Mouse (Mus musculus) heart, embryonic 12.5 days (tissue): ENCODE measurements at regions not wholly inside any gene's neighbourhood (a gene's known extent, or its start where the extent isn't known, plus 50 kb on each side); places are given as distances from the start of the nearest gene placed in this dataset.

Experiments used
- ATAC-seq: fragments of 200-750 bp; cut with Nextera tagmentation; 2 replicates; pipeline ENCODE4 v1.8.0; 2017; ENCODE audit warnings: moderate TSS enrichment, moderate library complexity; ENCODE audit not compliant: insufficient number of reproducible peaks, low FRiP score
- H3K27ac ChIP-seq: fragments of 300-500 bp; sonication (generic); 2 replicates; pipeline ENCODE4 v1.5.1; 2016; ENCODE audit warnings: mild to moderate bottlenecking, moderate library complexity; ENCODE audit not compliant: poor library complexity, severe bottlenecking
- H3K27me3 ChIP-seq: fragments of 300-500 bp; sonication (generic); replicated peaks from 2 replicates; pipeline ENCODE4 v1.6.1; 2016; ENCODE audit warnings: mild to moderate bottlenecking, moderate library complexity
- H3K36me3 ChIP-seq: fragments of 300-500 bp; sonication (generic); 2 replicates; pipeline ENCODE4 v1.6.1; 2016; ENCODE audit warnings: mild to moderate bottlenecking, moderate library complexity
- H3K4me1 ChIP-seq: fragments of 300-500 bp; sonication (generic); replicated peaks from 2 replicates; pipeline ENCODE4 v1.6.1; 2016; ENCODE audit warnings: mild to moderate bottlenecking
- H3K4me2 ChIP-seq: fragments of 300-500 bp; sonication (generic); 2 replicates; pipeline ENCODE4 v1.6.1; 2016; ENCODE audit warnings: mild to moderate bottlenecking, moderate library complexity
- H3K4me3 ChIP-seq: fragments of 300-500 bp; sonication (generic); 2 replicates; pipeline ENCODE4 v1.5.1; 2016; ENCODE audit warnings: mild to moderate bottlenecking
- H3K9ac ChIP-seq: fragments of 300-500 bp; sonication (generic); 2 replicates; pipeline ENCODE4 v1.6.1; 2016; ENCODE audit warnings: mild to moderate bottlenecking, moderate library complexity
- H3K9me3 ChIP-seq: fragments of 300-500 bp; sonication (generic); replicated peaks from 2 replicates; pipeline ENCODE4 v1.6.1; 2016; ENCODE audit warnings: mild to moderate bottlenecking, moderate library complexity
- WGBS: fragments of 180-500 bp; shearing (Covaris S2); methylation state at CpG from one replicate; pipeline ENCODE4 v1.1.7; 2016; 5-methylcytosine and 5-hydroxymethylcytosine counted together

DNA sequence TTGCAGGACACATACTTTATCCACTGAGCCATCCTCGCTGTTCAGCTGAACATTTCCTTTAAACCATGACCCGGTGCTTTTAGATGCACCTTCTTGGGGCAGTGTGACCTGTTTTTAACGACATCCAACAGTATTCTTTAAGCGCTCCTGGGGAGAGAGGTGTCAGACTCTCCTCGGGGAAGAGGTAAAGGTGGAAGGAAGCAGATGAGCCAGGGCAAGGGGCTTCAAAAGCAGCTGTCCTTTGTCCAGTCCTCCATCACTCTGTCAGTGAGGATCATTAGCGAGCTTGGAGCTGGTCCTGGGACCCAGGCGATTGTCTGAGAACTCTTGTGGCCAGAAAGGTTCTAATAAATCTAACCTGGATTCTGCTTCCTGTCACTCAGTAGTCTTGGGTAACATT lies 72.4 kb upstream of the Lrig1 start:
- no peaks in the 10 kb centered on the region for H3K9me3 ChIP-seq
- H3K9ac ChIP-seq, result no peak overlapping the region
- H3K27me3 ChIP-seq, result 0 out of 2 replicates have a peak, but pooled peaks cover 4% of the 10 kb centered on the region
- WGBS, result 54% methylated on average over 7 of the region's 7 CpGs
- H3K27ac ChIP-seq, result no peak overlapping the region
- peaks cover 19% of the 10 kb centered on the region for H3K4me1 ChIP-seq
- H3K4me3 ChIP-seq, result no peak overlapping the region
- no peak for ATAC-seq
- no peaks in the 10 kb centered on the region for H3K36me3 ChIP-seq
- no peak overlapping the region for H3K4me2 ChIP-seq

DNA sequence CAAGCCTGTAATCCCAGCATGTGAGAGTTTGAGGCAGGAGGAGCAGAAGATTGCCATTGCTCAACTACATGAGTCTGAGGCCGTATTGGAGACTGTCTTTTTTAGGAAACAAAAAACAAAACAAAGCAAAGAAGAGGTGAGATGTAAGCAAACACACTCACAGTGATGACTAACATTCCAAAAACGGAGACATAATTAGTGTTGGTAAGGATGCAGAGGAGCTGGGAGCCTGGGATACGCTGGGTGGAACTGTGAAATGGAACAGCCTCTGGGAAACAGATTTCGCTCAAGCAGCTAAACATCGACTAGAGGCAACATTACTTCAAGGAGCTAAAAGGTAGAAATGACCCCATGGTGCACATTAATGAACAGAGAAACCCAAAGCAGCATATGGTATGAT lies 68.3 kb upstream of the Lrig1 start:
- WGBS, result 72% methylated on average over 5 of the region's 5 CpGs

DNA sequence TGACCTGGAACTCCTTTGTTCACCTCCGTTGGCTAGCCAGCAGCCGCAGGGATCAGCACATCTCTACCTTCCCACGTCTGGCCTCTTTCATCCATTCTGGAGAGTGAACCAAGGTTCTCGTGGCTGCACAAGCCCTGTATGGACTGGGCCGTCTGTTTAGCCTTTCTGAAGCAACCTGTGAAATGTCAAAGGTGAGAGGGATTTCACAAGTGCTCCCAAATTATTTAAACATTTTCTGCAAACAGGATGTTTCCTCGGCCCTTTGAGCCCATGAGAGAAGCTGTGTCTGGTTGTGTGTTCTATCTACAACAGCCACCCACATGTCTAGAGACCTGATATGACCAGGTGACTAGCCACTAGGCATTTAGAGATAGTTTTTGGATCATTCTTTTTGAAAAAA lies 65.8 kb upstream of the Lrig1 start:
- WGBS, result 81% methylated on average over 6 of the region's 6 CpGs
- no peaks in the 10 kb centered on the region for H3K36me3 ChIP-seq

More for the DNA sequence above, 68.3 kb upstream of the Lrig1 start:
- Histone ChIP-seq H3K9ac (no peak overlapping the region), H3K36me3 (no peaks in the 10 kb centered on the region), H3K4me2 (no peak overlapping the region), H3K27ac (no peak overlapping the region), H3K4me3 (no peak overlapping the region), H3K9me3 (no peaks in the 10 kb centered on the region), H3K27me3 (0 out of 2 replicates have a peak, but pooled peaks cover 4% of the 10 kb centered on the region), H3K4me1 (peaks cover 11% of the 10 kb centered on the region)
- no peak for ATAC-seq

GRCm38 (mm10) chr6:94761341-94761740 lies 61.4 kb upstream of the Lrig1 start:
- Histone ChIP-seq H3K4me3 (no peak overlapping the region), H3K36me3 (no peaks in the 10 kb centered on the region), H3K4me2 (no peak overlapping the region), H3K9me3 (no peaks in the 10 kb centered on the region), H3K4me1 (no peaks in the 10 kb centered on the region), H3K27me3 (no peaks in the 10 kb centered on the region), H3K9ac (no peak overlapping the region), H3K27ac (no peak overlapping the region)
- 52% methylated on average over 6 of the region's 6 CpGs for WGBS
- ATAC-seq, result no peak

More for the DNA sequence above, 65.8 kb upstream of the Lrig1 start:
- Histone ChIP-seq H3K27me3 (0 out of 2 replicates have a peak, but pooled peaks cover under 1% of the 10 kb centered on the region), H3K9me3 (no peaks in the 10 kb centered on the region), H3K27ac (no peak overlapping the region), H3K4me2 (no peak overlapping the region), H3K4me3 (no peak overlapping the region), H3K4me1 (no peaks in the 10 kb centered on the region), H3K9ac (no peak overlapping the region)
- ATAC-seq, result no peak

DNA sequence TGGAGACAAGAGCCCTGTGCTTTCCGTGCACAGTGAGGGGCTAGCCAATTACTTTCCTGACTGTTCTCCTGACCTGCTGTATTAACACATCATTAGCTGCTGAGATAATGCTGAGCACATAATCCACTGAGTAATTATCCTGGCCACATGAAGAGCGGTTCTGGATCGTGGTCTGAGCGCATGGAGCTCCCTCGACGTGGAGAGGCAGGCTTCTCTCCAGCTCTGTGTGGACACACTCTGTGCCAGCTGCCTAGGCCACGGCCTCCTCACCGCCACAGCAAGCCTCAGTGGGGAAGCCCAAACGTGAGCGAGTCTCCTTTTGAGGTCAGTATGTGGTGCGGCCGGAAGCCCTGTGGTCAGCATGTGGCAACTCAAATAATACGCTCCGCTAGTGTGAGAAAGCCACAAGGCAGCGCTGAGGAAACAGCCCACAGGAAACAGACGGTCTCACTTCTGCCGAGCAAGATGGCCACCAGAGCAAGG lies 60.7 kb upstream of the Lrig1 start:
- no peak overlapping the region for H3K4me3 ChIP-seq
- ATAC-seq, result no peak; the same call in 1 of the 2 replicates
- H3K4me2 ChIP-seq, result no peak overlapping the region
- H3K9ac ChIP-seq, result no peak overlapping the region
- 64% methylated on average over 17 of the region's 17 CpGs for WGBS
- H3K4me1 ChIP-seq, result no peaks in the 10 kb centered on the region
- H3K9me3 ChIP-seq, result no peaks in the 10 kb centered on the region
- H3K27ac ChIP-seq, result no peak overlapping the region
- no peaks in the 10 kb centered on the region for H3K27me3 ChIP-seq
- no peaks in the 10 kb centered on the region for H3K36me3 ChIP-seq

DNA sequence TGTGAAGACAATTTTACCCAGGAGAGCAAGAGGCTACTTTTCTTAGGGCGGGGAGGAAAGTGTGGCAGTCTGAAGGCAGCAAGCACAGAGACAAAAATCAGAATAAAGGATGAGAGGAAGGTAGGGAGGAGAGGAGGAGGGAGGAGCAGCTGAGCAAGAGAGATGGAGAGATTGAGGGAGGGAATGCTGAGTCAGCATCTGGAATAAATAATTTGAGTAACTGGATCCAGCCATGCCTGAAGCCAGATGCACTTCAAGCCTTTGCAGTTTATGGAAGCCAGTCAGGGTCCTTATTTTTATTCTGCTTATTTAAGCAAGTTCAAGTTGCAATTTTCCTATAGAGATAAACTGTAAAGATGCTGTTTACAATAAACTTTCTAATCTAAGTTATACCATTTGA lies 59.7 kb upstream of the Lrig1 start:
- Histone ChIP-seq H3K4me2 (no peak overlapping the region), H3K4me3 (no peak overlapping the region), H3K4me1 (no peaks in the 10 kb centered on the region), H3K36me3 (no peaks in the 10 kb centered on the region), H3K9ac (no peak overlapping the region), H3K27me3 (no peaks in the 10 kb centered on the region), H3K27ac (no peak overlapping the region), H3K9me3 (no peaks in the 10 kb centered on the region)
- ATAC-seq, result no peak
- 83% methylated on average over 1 of the region's 1 CpGs for WGBS

DNA sequence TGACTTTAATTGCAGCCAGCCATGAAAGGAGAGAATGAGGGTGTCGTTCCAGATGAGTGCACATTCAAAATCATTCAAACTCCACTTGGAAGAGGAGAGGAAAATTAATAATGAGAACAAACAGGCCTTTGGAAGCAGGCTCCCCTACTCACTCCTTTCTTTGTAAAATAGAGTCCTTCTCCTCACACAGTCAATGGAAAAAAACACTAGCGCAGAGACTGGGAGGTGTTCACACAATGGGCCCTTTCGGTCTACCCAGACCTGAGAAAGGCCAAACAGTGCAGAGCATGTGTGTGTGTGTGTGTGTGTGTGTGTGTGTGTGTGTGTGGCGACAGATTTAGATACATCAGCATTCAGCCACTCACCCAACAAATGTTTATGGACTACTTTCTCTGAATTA lies 56.0 kb upstream of the Lrig1 start:
- ATAC-seq, result no peak
- 74% methylated on average over 4 of the region's 4 CpGs for WGBS
- no peaks in the 10 kb centered on the region for H3K36me3 ChIP-seq
- H3K9ac ChIP-seq, result no peak overlapping the region
- no peak overlapping the region for H3K4me2 ChIP-seq
- H3K27ac ChIP-seq, result no peak overlapping the region
- H3K4me3 ChIP-seq, result no peak overlapping the region
- H3K9me3 ChIP-seq, result no peaks in the 10 kb centered on the region
- no peaks in the 10 kb centered on the region for H3K4me1 ChIP-seq
- H3K27me3 ChIP-seq, result no peaks in the 10 kb centered on the region

GRCm38 (mm10) chr6:94755297-94755831 lies 55.4 kb upstream of the Lrig1 start:
- Histone ChIP-seq H3K9ac (no peak overlapping the region), H3K27ac (no peak overlapping the region), H3K36me3 (no peaks in the 10 kb centered on the region), H3K4me2 (no peak overlapping the region), H3K4me1 (no peaks in the 10 kb centered on the region), H3K4me3 (no peak overlapping the region), H3K27me3 (no peaks in the 10 kb centered on the region), H3K9me3 (no peaks in the 10 kb centered on the region)
- ATAC-seq, result no peak
- WGBS, result 64% methylated on average over 13 of the region's 13 CpGs

DNA sequence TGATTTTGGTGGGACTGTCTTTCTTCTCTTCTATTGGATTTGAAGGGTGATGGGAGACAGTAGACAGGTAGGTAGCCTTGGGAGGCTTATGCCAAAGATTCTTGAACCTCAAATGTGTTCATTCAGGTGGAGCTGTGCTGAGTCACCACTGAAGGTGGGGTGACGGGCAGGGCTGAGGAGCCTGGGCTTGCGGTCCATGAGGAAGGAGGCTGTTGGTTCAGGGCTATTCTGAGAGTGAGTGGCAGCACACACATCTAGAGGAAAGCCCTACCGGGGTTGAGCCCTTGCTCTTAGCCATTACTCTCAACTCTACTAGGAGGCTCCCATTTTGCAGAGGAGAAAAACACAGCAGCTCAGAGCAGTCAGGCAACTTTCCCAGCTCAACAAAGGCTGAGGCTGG lies 54.6 kb upstream of the Lrig1 start:
- no peak for ATAC-seq
- 82% methylated on average over 3 of the region's 3 CpGs for WGBS
- Histone ChIP-seq H3K9ac (no peak overlapping the region), H3K9me3 (no peaks in the 10 kb centered on the region), H3K4me1 (no peaks in the 10 kb centered on the region), H3K4me2 (no peak overlapping the region), H3K27ac (no peak overlapping the region), H3K27me3 (no peaks in the 10 kb centered on the region), H3K36me3 (no peaks in the 10 kb centered on the region), H3K4me3 (no peak overlapping the region)

DNA sequence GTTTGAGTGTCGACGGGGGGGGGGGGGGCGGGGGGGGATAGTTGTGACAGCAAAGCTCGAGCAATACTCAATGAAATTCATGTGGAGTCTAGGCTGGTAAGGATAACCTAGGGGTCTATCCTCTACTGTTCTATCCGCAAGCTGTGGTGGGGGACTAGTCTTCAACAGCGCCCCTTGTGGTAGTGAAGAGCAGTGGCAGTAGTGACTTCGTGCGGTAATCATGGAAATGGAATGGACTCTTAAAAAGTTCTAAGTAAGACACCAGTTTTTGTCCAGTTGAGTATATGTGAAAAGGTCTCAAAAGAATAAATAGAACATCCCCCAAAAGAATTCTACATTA lies 51.1 kb upstream of the Lrig1 start:
- Histone ChIP-seq H3K4me1 (no peaks in the 10 kb centered on the region), H3K4me3 (no peak overlapping the region), H3K27ac (no peak overlapping the region), H3K27me3 (no peaks in the 10 kb centered on the region), H3K36me3 (no peaks in the 10 kb centered on the region), H3K4me2 (no peak overlapping the region), H3K9ac (no peak overlapping the region), H3K9me3 (no peaks in the 10 kb centered on the region)
- WGBS, result 32% methylated on average over 8 of the region's 8 CpGs
- ATAC-seq, result no peak

GRCm38 (mm10) chr6:94750228-94751100 lies 50.5 kb upstream of the Lrig1 start:
- Histone ChIP-seq H3K4me2 (no peak overlapping the region), H3K9ac (no peak overlapping the region), H3K27me3 (no peaks in the 10 kb centered on the region), H3K27ac (no peak overlapping the region), H3K4me3 (no peak overlapping the region), H3K9me3 (no peaks in the 10 kb centered on the region), H3K4me1 (no peaks in the 10 kb centered on the region), H3K36me3 (no peaks in the 10 kb centered on the region)
- ATAC-seq, result no peak
- 31% methylated on average over 13 of the region's 13 CpGs for WGBS
